Mouse (Mus musculus): ENCODE results near the gene Serpinb3a. TPM values are rescaled to one million over a fixed set of nuclear protein-coding genes. Genes with fewer than 3 reads are reported as not detected.
"Not testable (repeated sequence)": the region's sequence is repeated elsewhere in the genome, so short reads cannot be mapped to it uniquely, and the experiment has no call there.

Gene Serpinb3a
- total RNA-seq (2021) = not detected
- long read RNA-seq, experiment 1 = 0 reads
- long read RNA-seq, experiment 2 = 0 reads

- no peak for DNase-seq (ENCODE audit: low spot score in 2 of 2)
- no peak for TF ChIP-seq CTCF (conservative IDR thresholded peaks at IDR 0.05)
Measured at GRCm38 (mm10) chr1:107052203-107052602, at the start of gene Serpinb3a. Gene Serpinb3a, minus strand, starts transcription at chr1:107052303.

GRCm38 (mm10) chr1:107098417-107098816, 46.3 kb upstream of the Serpinb3a start:
- H3K4me3 ChIP-seq = no peak overlapping the region
- H3K27ac ChIP-seq = no peak overlapping the region
- DNase-seq (ENCODE audit: low spot score in 2 of 2) = no peak
- TF ChIP-seq CTCF (conservative IDR thresholded peaks at IDR 0.05) = no peak

More at GRCm38 (mm10) chr1:107052203-107052602, at the start of gene Serpinb3a:
- Histone ChIP-seq H3K27ac (no peak within 1 kb of the TSS), H3K4me3 (no peak within 1 kb of the TSS)

- no peak for DNase-seq (ENCODE audit: low spot score in 2 of 2)
- no peak for TF ChIP-seq CTCF (conservative IDR thresholded peaks at IDR 0.05)
Measured at GRCm38 (mm10) chr1:107083406-107083805, 31.3 kb upstream of the Serpinb3a start, which contains the start of gene Serpinb3d. Gene Serpinb3d, minus strand, starts transcription at chr1:107083506.

GRCm38 (mm10) chr1:107034236-107034635, 17.9 kb downstream of the Serpinb3a start:
- not testable (repeated sequence) for H3K4me3 ChIP-seq
- peak in 1 of 2 experiments; percentile 5 for DNase-seq (ENCODE audit: low spot score in 2 of 2)

More at GRCm38 (mm10) chr1:107083406-107083805, 31.3 kb upstream of the Serpinb3a start, which contains the start of gene Serpinb3d:
- Histone ChIP-seq H3K27ac (no peak within 1 kb of the TSS), H3K4me3 (no peak within 1 kb of the TSS)

GRCm38 (mm10) chr1:107025886-107026285, 26.2 kb downstream of the Serpinb3a start:
- DNase-seq (ENCODE audit: low spot score in 2 of 2) = no peak
- no peak overlapping the region for H3K27ac ChIP-seq
- TF ChIP-seq CTCF (conservative IDR thresholded peaks at IDR 0.05) = no peak
- H3K4me3 ChIP-seq = no peak overlapping the region

More at GRCm38 (mm10) chr1:107034236-107034635, 17.9 kb downstream of the Serpinb3a start:
- not testable (repeated sequence) for H3K27ac ChIP-seq

- DNase-seq (ENCODE audit: low spot score in 2 of 2) = no peak
- no peak for TF ChIP-seq CTCF (conservative IDR thresholded peaks at IDR 0.05)
- no peak overlapping the region for H3K4me3 ChIP-seq
- H3K27ac ChIP-seq = no peak overlapping the region
Measured at GRCm38 (mm10) chr1:107015210-107015609, 36.9 kb downstream of the Serpinb3a start.

- peak; percentile 83 for TF ChIP-seq CTCF (conservative IDR thresholded peaks at IDR 0.05)
- DNase-seq (ENCODE audit: low spot score in 2 of 2) = peak; percentile 16 to 38
- Histone ChIP-seq H3K4me3 (no peak overlapping the region), H3K27ac (no peak overlapping the region)
Measured at GRCm38 (mm10) chr1:107014530-107014929, 37.6 kb downstream of the Serpinb3a start.

GRCm38 (mm10) chr1:107006316-107006715, 45.8 kb downstream of the Serpinb3a start:
- Histone ChIP-seq H3K4me3 (no peak overlapping the region), H3K27ac (no peak overlapping the region)
- TF ChIP-seq CTCF (conservative IDR thresholded peaks at IDR 0.05) = no peak
- no peak for DNase-seq (ENCODE audit: low spot score in 2 of 2)

GRCm38 (mm10) chr1:107001754-107002153, 50.3 kb downstream of the Serpinb3a start:
- Histone ChIP-seq H3K27ac (no peak overlapping the region), H3K4me3 (no peak overlapping the region)
- no peak for TF ChIP-seq CTCF (conservative IDR thresholded peaks at IDR 0.05)
- no peak for DNase-seq (ENCODE audit: low spot score in 2 of 2)

GRCm38 (mm10) chr1:107000424-107000823, 51.7 kb downstream of the Serpinb3a start:
- H3K4me3 ChIP-seq = no peak overlapping the region
- no peak for TF ChIP-seq CTCF (conservative IDR thresholded peaks at IDR 0.05)
- no peak for DNase-seq (ENCODE audit: low spot score in 2 of 2)

More at GRCm38 (mm10) chr1:107000424-107000823, 51.7 kb downstream of the Serpinb3a start:
- no peak overlapping the region for H3K27ac ChIP-seq

Other genes with a start within 250 kb of the Serpinb3a start
- gene Serpinb5, start 191.1 kb downstream of the Serpinb3a start, total RNA-seq (2021) = not detected
- gene Serpinb12, start 117.9 kb downstream of the Serpinb3a start, total RNA-seq (2021) = not detected
- gene Serpinb13, start 71.3 kb downstream of the Serpinb3a start, total RNA-seq (2021) = not detected
- not detected for gene Serpinb3d, start 31.2 kb upstream of the Serpinb3a start, total RNA-seq (2021)
- gene Serpinb3b, start 226.1 kb upstream of the Serpinb3a start, total RNA-seq (2021) = not detected
- gene Serpinb3c, start 226.1 kb upstream of the Serpinb3a start, total RNA-seq (2021) = not detected